Mouse (Mus musculus) heart, adult 2 months (tissue): ENCODE measurements at regions not wholly inside any gene's neighbourhood (a gene's known extent, or its start where the extent isn't known, plus 50 kb on each side); places are given as distances from the start of the nearest gene placed in this dataset.

ENCODE experiments used
- DNase-seq, 2 experiments: peaks; one replicate each; pipeline ENCODE4 v3.0.0; 2021
- H3K27ac ChIP-seq: fragments of 200-600 bp; 2 replicates; pipeline ENCODE4 v1.8.1; 2022
- H3K27me3 ChIP-seq: fragments of 200-500 bp; 2 replicates; pipeline ENCODE4 v1.6.1; 2012; ENCODE audit warnings: mild to moderate bottlenecking, low read length, inconsistent platforms, mixed read lengths; ENCODE audit not compliant: control insufficient read depth, insufficient read depth
- H3K36me3 ChIP-seq: fragments of 200-500 bp; 2 replicates; pipeline ENCODE4 v1.6.1; 2012; ENCODE audit warnings: low read length, inconsistent platforms; ENCODE audit not compliant: control insufficient read depth, insufficient read depth
- H3K4me1 ChIP-seq: fragments of 200-500 bp; 2 replicates; pipeline ENCODE4 v1.6.1; 2011; ENCODE audit warnings: low read length; ENCODE audit not compliant: control insufficient read depth, insufficient read depth
- H3K4me3 ChIP-seq: fragments of 200-600 bp; 2 replicates; pipeline ENCODE4 v1.8.1; 2022
- H3K79me2 ChIP-seq: fragments of 200-500 bp; replicated peaks from 2 replicates; pipeline ENCODE4 v1.6.1; 2012; ENCODE audit warnings: mild to moderate bottlenecking, inconsistent platforms, low read length, moderate library complexity, mixed read lengths; ENCODE audit not compliant: control insufficient read depth, insufficient read depth
- H3K9ac ChIP-seq: fragments of 200-500 bp; 2 replicates; pipeline ENCODE4 v1.6.1; 2012; ENCODE audit warnings: low read depth, mild to moderate bottlenecking, control low read depth, inconsistent platforms, low read length, mixed read lengths
- CTCF ChIP-seq: fragments of 200-600 bp; IDR thresholded peaks from 2 replicates; pipeline ENCODE4 v1.8.1; 2022; ENCODE audit warnings: antibody characterized with exemption, mild to moderate bottlenecking, moderate library complexity
- EP300 ChIP-seq: fragments of 200-500 bp; IDR thresholded peaks from 2 replicates; pipeline ENCODE4 v1.6.1; 2011; ENCODE audit warnings: low read depth, low read length, control low read depth; ENCODE audit not compliant: insufficient read depth
- POLR2A ChIP-seq: fragments of 200-500 bp; IDR thresholded peaks from 2 replicates; pipeline ENCODE4 v1.6.1; 2011; ENCODE audit warnings: mild to moderate bottlenecking, low read depth, low read length, control low read depth; ENCODE audit not compliant: insufficient read depth
- WGBS: fragments of 180-500 bp; shearing (Covaris S2); methylation state at CpG from one replicate; pipeline ENCODE4 v1.1.7; 2018; 5-methylcytosine and 5-hydroxymethylcytosine counted together
- intact Hi-C: fragments of 180-260 bp; cut with DNase I; formaldehyde crosslinking; loops from one replicate; pipeline ENCODE4 v1.15.1; 2025

DNA sequence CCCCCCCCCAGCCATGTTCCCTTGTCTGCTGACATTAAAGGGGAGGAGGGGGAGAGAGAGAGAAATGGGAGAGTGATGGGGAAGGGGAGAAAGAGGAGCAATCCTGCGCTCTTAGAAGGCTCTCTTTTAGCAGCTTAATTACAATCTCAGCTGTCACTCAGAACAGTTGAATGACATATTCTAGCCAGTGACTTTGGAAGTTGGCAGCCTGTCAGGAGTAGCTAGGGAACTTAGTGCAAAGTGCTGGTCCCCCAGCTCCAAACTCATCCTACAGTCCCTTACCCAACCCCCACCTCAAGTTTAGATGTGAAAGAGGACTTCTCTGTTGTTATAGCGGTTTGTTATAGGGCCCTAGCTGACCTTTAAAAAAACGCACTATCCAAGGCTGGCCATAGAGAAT lies 604.9 kb downstream of the Ebf1 start:
- H3K79me2 ChIP-seq: no peaks in the 10 kb centered on the region
- no peak overlapping the region for H3K4me3 ChIP-seq
- WGBS: 61% methylated on average over 3 of the region's 3 CpGs
- intact Hi-C loops: no loop called here
- no peak overlapping the region for H3K27ac ChIP-seq
- H3K36me3 ChIP-seq: no peaks in the 10 kb centered on the region
- TF ChIP-seq EP300 (no peak), POLR2A (no peak), CTCF (no peak)
- no peak for DNase-seq
- H3K9ac ChIP-seq: no peak overlapping the region
- no peaks in the 10 kb centered on the region for H3K4me1 ChIP-seq
- no peaks in the 10 kb centered on the region for H3K27me3 ChIP-seq

DNA sequence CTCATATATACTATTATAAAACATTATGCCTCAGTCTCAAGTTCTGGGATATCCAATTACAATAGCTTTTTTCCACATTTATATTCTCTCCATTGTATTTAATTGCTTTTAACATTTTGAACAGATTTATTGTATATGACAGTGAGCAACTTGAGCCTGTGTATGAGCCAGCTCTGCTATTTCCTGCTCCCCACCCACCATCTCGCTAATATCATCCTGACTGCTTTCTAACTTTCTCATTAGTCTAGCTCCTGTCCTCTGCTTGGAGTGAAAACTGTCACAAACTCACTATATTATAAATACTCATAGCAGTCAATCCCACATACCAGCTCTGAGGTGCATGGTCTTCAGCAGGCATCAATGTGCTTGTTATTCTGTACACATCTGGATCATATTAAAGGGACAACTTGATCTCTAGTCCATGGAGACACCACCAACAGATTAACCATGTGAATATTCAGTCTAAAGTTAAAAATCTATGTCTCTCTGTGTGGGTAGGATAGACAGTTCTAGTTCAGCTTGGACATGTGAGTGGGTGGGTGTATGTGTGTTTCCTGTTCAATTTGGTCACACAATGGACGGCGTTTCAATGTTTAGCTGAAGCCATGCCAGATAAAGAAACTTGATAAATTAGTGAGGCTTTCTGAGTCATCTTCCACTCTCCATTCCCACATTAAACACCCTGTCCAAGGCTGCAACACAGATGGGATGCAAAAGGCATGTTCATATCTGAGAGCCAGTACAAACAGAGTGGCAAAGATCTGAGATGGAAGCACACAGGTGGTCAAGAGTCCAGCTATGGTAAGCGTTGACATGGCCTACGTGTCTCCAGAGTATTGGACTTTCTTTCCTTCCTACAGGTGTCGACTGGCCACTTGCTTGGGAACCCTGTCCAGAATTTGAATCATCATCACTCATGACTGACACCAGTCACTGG lies 616.1 kb upstream of the Clint1 start:
- Histone ChIP-seq H3K4me1 (peaks cover 3% of the 10 kb centered on the region), H3K36me3 (no peaks in the 10 kb centered on the region), H3K4me3 (no peak overlapping the region), H3K27ac (no peak overlapping the region), H3K79me2 (no peaks in the 10 kb centered on the region), H3K27me3 (no peaks in the 10 kb centered on the region), H3K9ac (no peak overlapping the region)
- no peak for DNase-seq
- WGBS: 51% methylated on average over 6 of the region's 6 CpGs
- TF ChIP-seq POLR2A (no peak), CTCF (no peak), EP300 (no peak)
- intact Hi-C loops: no loop called here

DNA sequence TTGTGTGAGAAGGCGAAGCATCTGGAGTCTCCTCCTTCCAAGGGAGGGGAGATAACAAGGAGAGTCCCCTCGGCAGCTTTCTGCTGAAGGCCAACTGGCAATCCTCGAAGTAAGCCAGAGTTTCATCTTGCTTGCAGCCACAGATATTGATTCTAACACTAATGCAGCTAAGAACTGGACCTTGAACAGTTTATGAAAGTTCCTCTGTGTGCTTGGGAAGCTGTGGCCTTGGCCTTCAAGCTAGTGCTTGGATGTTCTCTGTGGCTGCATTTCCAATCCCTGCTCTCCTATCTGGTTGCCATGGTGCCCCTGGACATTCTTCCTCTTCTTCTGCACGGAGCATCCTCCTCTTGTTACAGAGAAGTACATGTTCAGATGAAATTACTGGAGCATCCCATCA lies 614.8 kb upstream of the Clint1 start:
- Histone ChIP-seq H3K9ac (no peak overlapping the region), H3K27me3 (no peaks in the 10 kb centered on the region), H3K27ac (peak overlapping the region; percentile 7), H3K4me3 (no peak overlapping the region), H3K79me2 (no peaks in the 10 kb centered on the region), H3K36me3 (no peaks in the 10 kb centered on the region), H3K4me1 (peaks cover 3% of the 10 kb centered on the region)
- no peak for DNase-seq
- TF ChIP-seq CTCF (no peak), EP300 (no peak), POLR2A (no peak)
- intact Hi-C loops: no loop called here
- 43% methylated on average over 4 of the region's 4 CpGs for WGBS

DNA sequence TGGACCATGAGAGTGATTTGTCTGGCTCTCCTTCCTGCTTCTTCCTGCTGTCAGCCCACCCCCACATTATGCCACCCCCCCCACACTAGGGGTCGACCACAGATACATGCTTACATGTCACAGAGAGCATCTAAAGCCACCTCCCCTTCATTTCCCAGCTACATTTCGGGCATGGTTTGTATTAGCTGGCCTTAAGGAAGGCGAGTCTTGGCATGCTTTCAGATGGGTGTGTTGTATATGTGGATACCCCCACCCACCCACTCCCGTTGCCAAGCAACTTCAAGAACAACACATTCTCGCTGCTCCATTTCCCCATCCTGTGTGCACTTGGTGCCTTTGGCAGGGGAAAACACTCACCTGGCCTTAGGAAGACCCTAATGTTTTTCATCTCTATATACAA lies 612.8 kb upstream of the Clint1 start:
- no peak overlapping the region for H3K9ac ChIP-seq
- 39% methylated on average over 5 of the region's 5 CpGs for WGBS
- TF ChIP-seq EP300 (no peak), POLR2A (no peak), CTCF (no peak)
- peak overlapping the region; percentile 45; the same call in 1 of the 2 replicates for H3K27ac ChIP-seq
- H3K36me3 ChIP-seq: no peaks in the 10 kb centered on the region
- intact Hi-C loops: no loop called here
- no peaks in the 10 kb centered on the region for H3K79me2 ChIP-seq
- peaks cover 3% of the 10 kb centered on the region for H3K4me1 ChIP-seq
- H3K27me3 ChIP-seq: no peaks in the 10 kb centered on the region
- no peak for DNase-seq
- no peak overlapping the region for H3K4me3 ChIP-seq

DNA sequence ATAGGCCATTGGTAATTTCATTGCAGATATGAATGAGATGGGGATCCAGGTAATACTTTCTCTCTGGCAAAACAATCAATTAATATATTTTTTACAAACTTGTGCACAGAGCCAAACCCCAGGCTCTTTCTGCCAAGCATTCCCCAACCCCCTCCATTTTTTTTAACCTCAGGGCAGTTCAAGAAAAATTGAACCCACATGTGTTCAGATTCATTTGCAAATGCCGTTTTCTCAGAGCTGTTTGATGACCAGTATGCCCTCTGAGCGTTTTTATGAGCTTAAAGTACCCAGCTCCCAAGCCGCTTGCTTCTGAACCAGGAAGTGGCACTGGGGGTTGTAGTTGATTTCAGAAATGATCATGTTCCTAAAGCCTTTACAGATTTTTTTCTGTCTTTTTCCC lies 611.4 kb upstream of the Clint1 start:
- TF ChIP-seq EP300: no peak
- TF ChIP-seq CTCF: no peak
- TF ChIP-seq POLR2A: no peak
- H3K36me3 ChIP-seq: no peaks in the 10 kb centered on the region
- 79% methylated on average over 3 of the region's 3 CpGs for WGBS
- no peaks in the 10 kb centered on the region for H3K27me3 ChIP-seq
- no peak overlapping the region for H3K9ac ChIP-seq
- H3K4me3 ChIP-seq: no peak overlapping the region
- intact Hi-C loops: no loop called here
- peaks cover 3% of the 10 kb centered on the region for H3K4me1 ChIP-seq
- no peaks in the 10 kb centered on the region for H3K79me2 ChIP-seq
- peak overlapping the region; percentile 38 for H3K27ac ChIP-seq
- DNase-seq: no peak

DNA sequence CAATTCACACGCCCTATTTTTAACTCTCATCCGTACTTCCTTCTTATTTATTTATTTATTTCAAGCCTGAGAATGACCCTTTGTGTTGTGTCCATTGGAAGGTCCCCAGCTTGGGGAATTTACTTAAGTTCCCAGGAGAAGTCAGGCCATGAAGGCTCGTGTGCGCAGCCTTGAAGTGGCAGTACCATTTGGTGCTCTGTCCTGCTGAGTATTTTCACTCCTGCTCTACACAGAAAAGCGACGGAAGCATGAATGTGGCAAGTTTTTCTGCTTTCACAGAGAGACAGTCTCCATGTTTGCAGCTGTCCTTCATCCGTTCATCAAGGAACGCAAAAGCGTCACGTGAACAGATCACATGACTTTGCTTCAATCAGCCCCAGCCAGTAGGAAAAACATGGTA lies 610.2 kb upstream of the Clint1 start:
- no peak overlapping the region for H3K4me3 ChIP-seq
- no peaks in the 10 kb centered on the region for H3K27me3 ChIP-seq
- no peak overlapping the region for H3K9ac ChIP-seq
- no peaks in the 10 kb centered on the region for H3K36me3 ChIP-seq
- no peak for TF ChIP-seq CTCF
- 0 out of 2 replicates have a peak, but pooled peaks have one; percentile 11 for TF ChIP-seq EP300
- intact Hi-C loops: no loop called here
- H3K27ac ChIP-seq: peak overlapping the region; percentile 28
- no peaks in the 10 kb centered on the region for H3K79me2 ChIP-seq
- WGBS: 66% methylated on average over 10 of the region's 10 CpGs
- no peaks in the 10 kb centered on the region; the same call in 1 of the 2 replicates for H3K4me1 ChIP-seq
- peak in 1 of 2 experiments; percentile 39 for DNase-seq
